Mouse (Mus musculus) embryonic facial prominence, embryonic 11.5 days (tissue): ENCODE measurements around the gene Rnf167. TPM values are rescaled to one million over a fixed set of nuclear protein-coding genes. Genes with fewer than 3 reads are reported as not detected.

Source experiments
- ATAC-seq: fragments of 200-750 bp; cut with Nextera tagmentation; replicated peaks from 2 replicates; pipeline ENCODE4 v1.8.0; 2017; ENCODE audit warnings: low read depth; ENCODE audit not compliant: insufficient number of reproducible peaks, low FRiP score, low TSS enrichment
- DNase-seq: peaks from one replicate; pipeline ENCODE4 v3.0.0-alpha.2; 2015; ENCODE audit warnings: low spot score
- H3K27ac ChIP-seq: fragments of 300-500 bp; sonication (generic); replicated peaks from 2 replicates; pipeline ENCODE4 v1.5.1; 2014; ENCODE audit warnings: mild to moderate bottlenecking, low read depth, low read length, control low read depth
- H3K27me3 ChIP-seq: fragments of 300-500 bp; sonication (generic); 2 replicates; pipeline ENCODE4 v1.6.1; 2014; ENCODE audit warnings: mild to moderate bottlenecking, low read length, moderate library complexity, mixed read lengths; ENCODE audit not compliant: control insufficient read depth, insufficient read depth
- H3K36me3 ChIP-seq: fragments of 300-500 bp; sonication (generic); replicated peaks from 2 replicates; pipeline ENCODE4 v1.6.1; 2014; ENCODE audit warnings: low read depth, mild to moderate bottlenecking, low read length, moderate library complexity, mixed read lengths; ENCODE audit not compliant: control insufficient read depth, insufficient read depth
- H3K4me1 ChIP-seq: fragments of 300-500 bp; sonication (generic); 2 replicates; pipeline ENCODE4 v1.6.1; 2014; ENCODE audit warnings: low read length, mixed read lengths; ENCODE audit not compliant: control insufficient read depth, insufficient read depth
- H3K4me2 ChIP-seq: fragments of 300-500 bp; sonication (generic); 2 replicates; pipeline ENCODE4 v1.6.1; 2014; ENCODE audit warnings: low read depth, mild to moderate bottlenecking, control low read depth, low read length, moderate library complexity
- H3K4me3 ChIP-seq: fragments of 300-500 bp; sonication (generic); 2 replicates; pipeline ENCODE4 v1.5.1; 2014; ENCODE audit warnings: low read depth, low read length, control low read depth
- H3K9ac ChIP-seq: fragments of 300-500 bp; sonication (generic); replicated peaks from 2 replicates; pipeline ENCODE4 v1.6.1; 2014; ENCODE audit warnings: mild to moderate bottlenecking, control low read depth, low read length
- H3K9me3 ChIP-seq: fragments of 300-500 bp; sonication (generic); replicated peaks from 2 replicates; pipeline ENCODE4 v1.6.1; 2016; ENCODE audit warnings: mild to moderate bottlenecking, low read length, inconsistent platforms, mixed read lengths; ENCODE audit not compliant: control insufficient read depth
- WGBS: fragments of 180-500 bp; shearing (Covaris S2); extraction: QIAGEN DNeasy Blood & Tissue Kit; methylation state at CpG from one replicate; pipeline ENCODE4 v1.1.7; 2014; 5-methylcytosine and 5-hydroxymethylcytosine counted together
- polyA plus RNA-seq: library from polyadenylated mRNA; unstranded; fragments of >200 nt; fragmentation: Nextera tagmentation; extraction: Ambion mirVana; gene quantifications from 2 replicates; pipeline ENCODE4 v1.2.1, GENCODE M21; 2014

Gene Rnf167
- polyA plus RNA-seq, 1 experiment from 2014 or later: 81.9 TPM

- H3K36me3 ChIP-seq: no peaks in the 10 kb centered on the region
- H3K4me3 ChIP-seq: peak within 1 kb of the TSS; percentile 88
- H3K4me2 ChIP-seq: peak within 1 kb of the TSS; percentile 84
- H3K9ac ChIP-seq: peak within 1 kb of the TSS; percentile 96
- 2% methylated on average over 65 of the region's 69 CpGs for WGBS
- no peaks in the 10 kb centered on the region for H3K9me3 ChIP-seq
- peak; percentile 94 for DNase-seq
- ATAC-seq: peak; percentile 92
- no peaks in the 10 kb centered on the region for H3K27me3 ChIP-seq
- H3K4me1 ChIP-seq: peaks cover 3% of the 10 kb centered on the region; the same call in 1 of the 2 replicates
- H3K27ac ChIP-seq: peak within 1 kb of the TSS; percentile 68
Observed at GRCm38 (mm10) chr11:70699722-70700556, 52.9 kb downstream of the Rnf167 start, which contains the start of the genes Inca1 and Kif1c. TSS of gene Inca1 (minus strand) at chr11:70700155. TSS of gene Kif1c (plus strand) at chr11:70700548.

DNA sequence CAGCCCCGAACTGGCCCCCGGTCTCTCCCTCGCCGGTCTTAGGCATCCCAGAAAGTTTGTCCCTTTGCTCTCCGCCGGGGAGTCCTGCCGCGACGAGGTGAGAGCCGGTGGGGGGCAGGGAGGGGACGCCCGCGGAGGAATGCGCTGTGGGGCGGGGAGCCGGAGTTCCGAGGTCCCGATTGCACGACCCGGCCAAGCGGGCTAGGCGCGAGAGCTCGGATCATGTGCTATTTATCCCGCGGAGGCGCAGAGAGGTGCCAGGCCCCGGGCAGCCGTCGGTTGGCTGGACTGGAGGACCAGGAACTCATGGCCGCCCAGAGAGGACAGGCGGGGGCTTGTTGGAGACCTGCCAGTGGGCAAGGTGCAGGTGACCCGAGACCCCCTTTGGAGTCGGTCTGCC lies 53.6 kb downstream of the Rnf167 start:
- ATAC-seq: peak; percentile 19; the same call in 1 of the 2 replicates
- WGBS: under 1% methylated on average over 32 of the region's 34 CpGs
- H3K36me3 ChIP-seq: no peaks in the 10 kb centered on the region

More for the DNA sequence above, 53.6 kb downstream of the Rnf167 start:
- peak overlapping the region; percentile 88 for H3K4me3 ChIP-seq
- H3K27ac ChIP-seq: peak overlapping the region; percentile 68
- H3K4me1 ChIP-seq: peaks cover 3% of the 10 kb centered on the region; the same call in 1 of the 2 replicates
- peak; percentile 38 for DNase-seq
- H3K4me2 ChIP-seq: peak overlapping the region; percentile 84
- H3K27me3 ChIP-seq: no peaks in the 10 kb centered on the region
- H3K9me3 ChIP-seq: no peaks in the 10 kb centered on the region
- H3K9ac ChIP-seq: peak overlapping the region; percentile 96

Other genes starting within 250 kb of the Rnf167 start
- 34.9 and 39.4 TPM in 2 replicates for gene Pelp1, start 237.2 kb upstream of the Rnf167 start, polyA plus RNA-seq
- 21.4 and 24.1 TPM in 2 replicates for gene Arrb2, start 214.6 kb upstream of the Rnf167 start, polyA plus RNA-seq
- 38.7 and 46.9 TPM in 2 replicates for gene Med11, start 195.3 kb upstream of the Rnf167 start, polyA plus RNA-seq
- 0.18 and 0.26 TPM in 2 replicates for gene Zmynd15, start 187.8 kb upstream of the Rnf167 start, polyA plus RNA-seq
- 0.81 and 0.91 TPM in 2 replicates for gene Cxcl16, start 187.3 kb upstream of the Rnf167 start, polyA plus RNA-seq
- gene Tm4sf5, start 142.0 kb upstream of the Rnf167 start, polyA plus RNA-seq: 0.36 TPM in 1 of 2 replicates, not detected in the other
- gene Vmo1, start 132.6 kb upstream of the Rnf167 start, polyA plus RNA-seq: 0.45 TPM in 1 of 2 replicates, not detected in the other
- 0.46 TPM in 1 of 2 replicates, not detected in the other for gene Gltpd2, start 128.0 kb upstream of the Rnf167 start, polyA plus RNA-seq
- 827 and 878 TPM in 2 replicates for gene Psmb6, start 121.9 kb upstream of the Rnf167 start, polyA plus RNA-seq
- gene Gm40193, start 114.3 kb upstream of the Rnf167 start, polyA plus RNA-seq: not detected in 2 replicates
- 1.6 and 2.2 TPM in 2 replicates for gene Pld2, start 107.2 kb upstream of the Rnf167 start, polyA plus RNA-seq
- gene Mink1, start 84.4 kb upstream of the Rnf167 start, polyA plus RNA-seq: 12.6 and 13.7 TPM in 2 replicates
- not detected in 2 replicates for gene 4930544D05Rik, start 31.4 kb upstream of the Rnf167 start, polyA plus RNA-seq
- gene Chrne, start 28.0 kb upstream of the Rnf167 start, polyA plus RNA-seq: not detected in 2 replicates
- 0.93 and 1.3 TPM in 2 replicates for gene Gp1ba, start 8.1 kb upstream of the Rnf167 start, polyA plus RNA-seq
- 144 and 150 TPM in 2 replicates for gene Slc25a11, start 244 bp downstream of the Rnf167 start, polyA plus RNA-seq
- gene Pfn1, start 7.4 kb downstream of the Rnf167 start, polyA plus RNA-seq: 1,669 and 1,679 TPM in 2 replicates
- 30.7 and 40.4 TPM in 2 replicates for gene Eno3, start 10.0 kb downstream of the Rnf167 start, polyA plus RNA-seq
- 107 and 118 TPM in 2 replicates for gene Spag7, start 22.2 kb downstream of the Rnf167 start, polyA plus RNA-seq
- gene Camta2, start 40.9 kb downstream of the Rnf167 start, polyA plus RNA-seq: 4.4 and 7.3 TPM in 2 replicates
- gene Inca1, start 52.9 kb downstream of the Rnf167 start, polyA plus RNA-seq: 0.73 and 0.82 TPM in 2 replicates
- 7.5 and 8.3 TPM in 2 replicates for gene Kif1c, start 53.3 kb downstream of the Rnf167 start, polyA plus RNA-seq
- 6.7 and 7.3 TPM in 2 replicates for gene Zfp3, start 117.0 kb downstream of the Rnf167 start, polyA plus RNA-seq
- not detected in 2 replicates for gene Scimp, start 165.4 kb downstream of the Rnf167 start, polyA plus RNA-seq
- 36.2 and 36.6 TPM in 2 replicates for gene Rabep1, start 197.5 kb downstream of the Rnf167 start, polyA plus RNA-seq